Mouse (Mus musculus): Measurements from ENCODE around the gene Ubap1l.

Ubap1l gene

DNA sequence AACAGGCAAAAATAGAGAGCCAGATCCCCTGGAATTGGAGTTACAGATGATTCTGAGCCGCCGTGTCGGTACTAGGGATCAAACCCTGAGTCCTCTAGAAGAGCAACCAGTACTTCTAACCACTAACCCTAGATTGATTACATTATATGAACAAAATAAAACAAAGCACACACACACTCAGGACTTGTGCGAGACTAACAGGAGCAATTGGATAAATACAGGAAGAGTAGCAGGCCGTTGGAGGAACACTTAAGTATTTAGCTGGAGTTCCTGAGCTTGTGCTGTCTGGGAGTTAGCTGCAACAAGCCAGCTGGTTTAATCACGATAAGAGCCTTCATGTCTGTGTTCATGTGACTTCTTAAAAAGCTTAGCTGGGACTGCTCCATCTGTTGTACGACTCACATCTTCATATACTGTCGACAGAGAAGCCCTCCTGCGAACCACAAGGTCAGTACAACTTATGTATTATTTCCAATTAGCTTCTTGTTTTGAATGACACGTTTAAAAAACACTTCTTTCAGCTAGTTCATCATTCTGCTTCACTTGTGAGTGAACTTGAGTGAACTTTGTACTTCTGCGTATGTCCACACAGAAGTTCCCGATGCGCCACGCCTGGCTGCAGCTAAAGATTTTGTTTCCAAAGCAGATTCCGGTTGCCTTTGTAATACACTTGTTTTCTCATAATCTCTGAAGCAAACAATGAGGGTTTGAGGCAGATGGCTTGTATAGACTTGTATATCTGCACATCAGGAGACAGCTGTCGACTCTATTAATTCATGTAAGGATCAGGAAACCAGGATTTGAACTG lies at the start of gene Ubap1l:
TSS of gene Ubap1l (plus strand) at position 401 of the 808 bp plus-strand sequence.
- peak; percentile 43 for DNase-seq

GRCm38 (mm10) chr9:65312669-65313357 lies 48.0 kb upstream of the Ubap1l start:
- DNase-seq: no peak

DNA sequence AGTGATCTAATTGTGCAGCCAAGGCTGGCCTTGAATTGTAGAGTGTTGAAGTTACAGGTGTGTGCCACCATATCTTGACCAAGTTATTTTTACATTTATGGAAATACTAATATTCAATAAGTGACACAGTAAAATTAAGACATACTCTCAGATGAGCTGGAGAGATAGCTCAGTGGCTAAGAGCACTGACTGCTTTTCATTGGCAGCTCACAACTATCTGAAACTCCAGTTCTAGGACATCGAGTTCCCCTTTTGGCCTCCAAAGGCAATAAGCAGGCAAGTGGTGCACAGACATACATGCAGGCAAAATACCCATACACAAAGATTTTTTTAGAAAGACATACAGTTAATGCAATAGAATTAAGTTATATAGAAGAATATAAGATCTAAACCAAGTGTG lies 47.0 kb upstream of the Ubap1l start:
- no peak for DNase-seq

DNA sequence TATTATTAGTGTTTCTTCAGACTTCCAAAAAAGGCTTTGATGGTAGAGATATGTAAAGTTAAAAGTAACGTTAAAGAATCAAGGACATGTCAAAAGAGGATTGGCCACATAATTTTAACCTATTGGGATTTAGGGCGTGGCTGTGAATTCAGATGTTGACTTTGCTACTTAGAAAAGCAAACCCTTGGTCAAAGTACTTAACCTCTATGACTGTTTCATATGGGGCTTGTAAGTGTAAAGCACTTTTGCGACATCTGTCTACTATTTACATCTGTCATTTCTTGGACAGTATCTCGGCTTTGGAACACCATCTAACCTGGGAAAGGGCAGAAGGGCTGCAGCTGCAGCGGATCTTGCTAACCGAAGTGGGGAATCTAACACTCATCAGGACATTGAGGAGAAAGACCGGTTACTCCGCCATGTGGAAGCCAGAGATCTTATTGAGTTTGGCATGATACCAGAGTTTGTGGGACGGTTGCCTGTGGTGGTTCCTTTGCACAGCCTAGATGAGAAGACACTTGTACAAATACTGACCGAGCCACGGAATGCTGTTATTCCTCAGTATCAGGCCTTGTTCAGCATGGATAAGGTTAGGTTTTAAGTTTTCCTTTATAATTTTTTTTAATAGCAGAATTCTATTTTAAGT lies 38.5 kb upstream of the Ubap1l start:
- no peak for DNase-seq

DNA sequence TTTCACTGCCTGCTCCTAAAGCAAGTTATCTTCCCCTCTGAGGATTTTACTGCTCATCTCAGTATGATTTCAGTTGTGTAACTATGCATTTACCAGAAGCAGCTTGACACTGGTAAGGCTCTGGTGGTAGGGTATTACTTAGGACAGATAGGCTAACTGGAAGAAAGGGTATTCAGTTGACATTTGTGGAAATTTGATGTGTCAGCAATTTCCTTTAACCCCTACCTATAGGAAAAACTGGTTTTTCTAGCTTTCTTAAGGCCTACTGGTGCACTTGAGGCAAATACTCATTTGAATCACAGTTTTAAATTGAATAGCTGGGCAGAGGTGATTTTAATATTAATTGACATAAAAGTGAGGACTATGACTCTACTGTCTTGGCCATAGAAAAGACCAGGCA lies 34.9 kb upstream of the Ubap1l start:
- no peak for DNase-seq

DNA sequence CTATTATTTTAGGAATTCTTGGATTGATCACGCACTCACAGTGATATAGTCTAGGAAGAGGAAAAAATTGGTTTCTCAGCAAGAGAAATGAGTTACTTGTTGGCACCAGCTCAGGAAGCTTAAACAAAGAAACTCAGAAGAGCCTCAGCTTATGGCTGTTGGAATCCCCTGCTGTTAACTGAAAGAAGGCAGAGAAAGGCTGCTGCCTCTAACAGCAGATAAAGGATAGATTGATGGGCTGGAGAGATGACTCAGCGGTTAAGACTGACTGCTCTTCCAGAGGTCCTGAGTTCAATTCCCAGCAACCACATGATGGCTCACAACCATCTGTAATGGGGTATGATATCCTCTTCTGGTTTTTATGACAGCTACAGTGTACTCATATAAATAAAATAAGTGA lies 33.5 kb upstream of the Ubap1l start:
- no peak for DNase-seq

- no peak for DNase-seq
Observed at GRCm38 (mm10) chr9:65333958-65334357, 26.9 kb upstream of the Ubap1l start.

DNA sequence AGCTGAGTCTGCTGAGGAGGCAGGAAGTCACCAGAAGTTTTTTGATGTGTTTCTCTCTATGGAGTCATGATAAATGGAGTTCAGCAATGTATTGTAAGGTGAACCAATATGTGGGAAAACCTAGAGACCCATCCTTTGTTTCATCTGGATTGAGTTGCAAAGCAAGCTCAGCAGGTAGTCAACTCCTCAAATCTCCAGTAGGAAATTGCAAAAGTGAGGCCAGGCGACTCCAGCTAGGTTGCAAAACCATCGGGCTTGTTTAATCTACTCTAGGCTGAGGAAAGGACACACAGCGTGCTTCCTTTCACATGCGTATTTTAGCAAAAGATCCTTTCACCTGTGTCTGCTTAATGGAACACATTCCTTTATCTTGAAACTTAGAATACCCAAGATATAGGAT lies 21.7 kb upstream of the Ubap1l start:
- DNase-seq: no peak

DNA sequence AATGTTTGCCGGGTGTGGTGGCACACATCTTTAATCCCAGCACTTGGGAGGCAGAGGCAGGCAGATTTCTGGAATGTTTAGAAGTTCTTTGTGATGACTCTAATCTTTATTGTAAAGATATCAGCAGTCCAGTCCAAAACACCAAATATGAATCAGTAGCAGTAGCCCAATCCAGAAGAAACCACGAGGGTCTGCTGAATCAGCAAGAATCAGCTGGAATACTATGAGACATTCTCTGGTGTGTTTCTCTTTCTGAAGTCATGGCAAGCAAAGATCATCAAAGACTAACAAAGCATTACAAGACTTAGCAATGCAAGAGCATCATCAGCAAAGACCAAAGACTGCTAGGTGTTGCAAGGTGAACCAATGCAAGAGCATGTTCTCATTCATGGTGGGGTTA lies 20.4 kb upstream of the Ubap1l start:
- no peak for DNase-seq

GRCm38 (mm10) chr9:65345439-65345838 lies 15.4 kb upstream of the Ubap1l start:
- peak; percentile 18 for DNase-seq

DNA sequence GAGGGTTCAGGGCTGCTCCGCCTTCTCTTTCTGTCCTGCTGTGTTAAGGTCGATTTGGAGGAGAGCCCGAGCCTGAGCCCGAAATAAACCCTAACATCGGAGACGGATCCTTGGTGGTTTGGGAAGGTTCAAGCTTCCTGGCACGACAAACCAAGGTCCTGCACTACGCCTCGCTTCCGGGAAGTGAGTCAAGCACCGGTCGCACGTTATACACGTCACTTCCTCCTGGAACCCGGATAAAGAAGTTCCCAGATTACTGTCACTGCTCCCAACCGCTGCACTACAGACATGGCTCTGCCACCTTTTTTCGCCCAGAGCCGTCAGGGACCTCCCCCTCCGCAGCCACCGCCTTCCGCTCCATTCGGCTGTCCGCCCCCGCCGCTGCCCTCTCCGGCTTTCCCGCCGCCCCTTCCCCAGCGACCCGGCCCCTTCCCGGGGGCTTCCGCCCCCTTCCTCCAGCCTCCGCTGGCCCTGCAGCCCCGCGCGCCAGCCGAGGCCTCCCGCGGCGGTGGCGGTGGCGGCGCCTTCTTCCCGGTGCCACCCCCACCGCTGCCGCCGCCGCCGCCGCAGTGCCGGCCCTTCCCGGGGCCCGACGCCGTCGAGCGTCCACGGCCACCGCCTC lies 14.9 kb upstream of the Ubap1l start, which contains the start of gene Pdcd7:
TSS of gene Pdcd7 (plus strand) at position 251 of the 622 bp plus-strand sequence.
- peak; percentile 98 for DNase-seq

DNA sequence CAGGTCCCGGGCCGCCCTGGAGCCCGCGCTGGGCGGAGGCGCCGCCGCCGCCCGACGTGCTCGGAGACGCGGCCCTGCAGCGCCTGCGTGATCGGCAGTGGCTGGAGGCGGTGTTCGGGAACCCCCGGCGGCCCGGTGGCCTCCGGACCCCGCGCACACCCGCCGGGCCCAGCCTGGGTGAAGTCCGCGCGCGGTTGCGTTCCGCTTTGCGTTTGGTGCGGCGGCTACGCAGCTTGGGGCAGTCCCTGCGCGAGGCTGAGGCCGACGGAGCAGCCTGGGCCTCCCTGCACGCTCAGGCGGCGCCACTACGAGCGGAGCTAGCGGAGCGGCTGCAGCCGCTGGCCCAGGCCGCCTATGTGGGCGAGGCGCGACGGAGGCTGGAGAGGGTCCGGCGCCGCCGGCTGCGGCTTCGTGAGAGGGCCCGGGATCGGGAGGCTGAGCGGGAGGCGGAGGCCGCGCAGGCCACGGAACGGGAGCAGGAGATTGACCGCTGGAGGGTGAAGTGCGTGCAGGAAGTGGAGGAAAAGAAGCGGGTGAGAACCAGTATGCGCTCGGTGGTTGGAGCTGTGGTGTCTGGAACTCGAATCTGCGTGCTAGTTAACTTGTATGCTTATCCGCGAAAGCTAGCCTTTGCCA lies 14.2 kb upstream of the Ubap1l start:
- peak; percentile 62 for DNase-seq

- no peak for DNase-seq
Observed at GRCm38 (mm10) chr9:65347112-65347850, 13.6 kb upstream of the Ubap1l start.

DNA sequence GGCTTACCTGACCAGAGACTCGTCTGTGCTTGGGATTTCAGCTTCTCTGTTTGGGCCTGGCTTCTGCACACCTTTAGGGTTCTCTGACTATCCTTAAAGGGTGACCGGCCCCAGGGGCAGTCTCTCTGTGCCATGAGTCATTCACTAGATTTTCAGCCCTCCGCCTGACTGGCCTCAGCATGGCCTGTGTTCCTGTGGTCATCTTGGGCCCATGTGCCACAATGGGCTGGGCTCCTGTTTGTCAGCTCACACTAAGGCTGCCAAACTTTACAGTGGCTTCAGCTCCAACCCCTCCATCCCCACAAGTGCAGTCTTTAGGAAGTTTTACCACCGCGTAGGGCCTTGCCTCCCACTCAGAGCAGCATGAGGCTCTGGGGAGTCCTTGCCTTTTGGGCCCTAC lies 7.6 kb upstream of the Ubap1l start:
- DNase-seq: no peak

DNA sequence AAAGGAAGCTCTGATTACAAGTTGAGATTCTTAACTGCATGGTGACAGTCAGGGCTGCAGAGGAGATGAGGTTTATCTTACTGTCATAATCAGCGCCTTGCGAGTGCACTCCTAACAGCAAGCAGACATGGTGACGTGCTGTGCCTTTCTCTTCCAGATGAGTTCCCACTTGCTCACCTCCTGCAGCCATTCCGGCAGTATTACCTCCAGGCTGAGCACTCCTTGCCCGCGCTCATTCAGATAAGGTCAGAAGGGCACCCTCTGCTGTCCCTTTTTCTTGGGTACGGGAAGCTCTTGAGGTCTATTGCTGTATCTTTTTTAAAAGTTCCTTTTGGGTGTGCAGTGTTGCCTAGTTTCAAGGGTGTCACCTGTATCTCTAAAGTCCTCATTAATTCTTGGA lies 4.3 kb upstream of the Ubap1l start:
- DNase-seq: no peak

DNA sequence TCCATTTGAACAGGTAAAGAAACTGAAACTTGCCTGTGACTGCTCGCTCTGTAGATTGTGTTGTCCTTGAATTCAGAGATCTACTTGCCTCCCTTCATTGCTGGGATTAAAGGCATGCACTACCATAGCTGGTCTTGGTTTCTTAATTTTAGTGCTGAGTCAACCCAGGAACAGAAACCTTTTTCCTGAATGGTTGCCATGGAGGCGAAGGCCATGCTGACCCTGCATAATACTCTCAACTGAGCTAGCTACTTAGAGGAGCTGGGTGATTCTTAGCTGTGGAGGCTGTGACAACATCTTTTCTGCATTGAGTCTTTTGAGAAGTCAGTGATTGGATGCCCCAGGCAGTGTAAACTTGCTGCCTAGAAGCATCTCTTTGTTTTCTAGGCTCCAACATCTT lies 3.9 kb upstream of the Ubap1l start:
- no peak for DNase-seq

DNA sequence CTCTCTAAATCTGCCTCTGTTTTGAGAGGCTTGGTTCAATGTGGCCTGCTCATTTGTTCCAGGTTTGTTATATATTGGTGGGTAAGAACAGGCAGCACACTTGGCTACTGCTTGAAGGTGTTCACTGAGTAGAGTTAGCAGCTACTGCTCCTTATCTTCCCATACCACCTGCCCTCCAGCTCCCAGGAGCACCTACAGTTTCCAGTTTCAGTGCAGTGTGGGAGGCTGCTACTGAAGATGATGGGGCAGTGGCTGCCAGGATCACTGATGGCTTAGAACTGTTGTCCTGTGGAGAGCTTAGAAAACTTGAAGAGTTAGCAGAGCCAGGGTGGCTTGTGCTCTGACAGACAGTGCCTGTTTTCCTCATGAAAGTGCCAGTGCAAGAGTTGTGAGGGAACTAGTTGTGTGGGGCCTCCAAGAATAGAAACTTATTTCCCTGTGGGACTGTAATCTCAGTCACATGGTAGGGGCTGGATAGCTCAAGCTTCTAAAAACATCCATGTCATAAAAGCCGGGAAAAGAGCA lies 1.8 kb upstream of the Ubap1l start:
- no peak for DNase-seq

DNA sequence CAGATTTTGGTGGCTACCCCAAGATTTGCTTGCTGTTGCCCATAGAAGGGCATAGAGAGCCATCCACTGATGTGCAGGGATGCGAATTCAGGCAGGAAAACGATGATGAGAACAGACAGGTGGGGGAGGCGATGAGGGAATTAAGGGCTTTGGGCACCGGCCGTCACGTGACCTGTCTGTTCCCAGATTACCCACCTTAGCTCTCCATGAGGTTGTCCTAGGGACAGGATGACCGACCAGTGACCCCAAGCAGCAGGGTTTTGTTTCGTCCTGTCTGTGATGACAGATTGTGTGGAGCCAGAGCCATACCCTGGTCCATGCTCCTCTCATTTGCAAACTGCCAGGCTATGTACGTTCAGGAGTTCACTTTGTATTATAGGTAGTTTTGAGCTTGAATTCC lies 2.8 kb downstream of the Ubap1l start:
- DNase-seq: no peak

GRCm38 (mm10) chr9:65365721-65366120 lies 4.9 kb downstream of the Ubap1l start:
- no peak for DNase-seq

DNA sequence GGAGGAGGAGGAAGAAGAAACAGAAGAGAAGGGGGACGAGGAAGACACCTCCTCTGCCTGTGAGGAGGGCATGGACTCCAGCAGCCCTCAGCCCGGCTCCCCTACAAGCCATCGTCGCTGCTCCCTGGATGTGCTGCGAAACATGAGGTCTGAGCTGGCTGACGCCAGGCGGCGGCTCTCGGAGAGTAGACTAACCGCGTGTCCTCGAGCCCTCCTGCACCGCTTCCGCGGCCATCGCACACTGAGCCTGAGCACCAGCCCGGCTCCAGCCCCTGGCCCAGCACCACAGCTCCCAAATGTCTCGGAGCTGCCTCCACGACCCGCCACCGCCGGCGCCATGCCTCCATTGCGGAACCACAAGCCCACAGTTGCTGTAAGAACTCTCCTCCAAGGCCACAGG lies 10.9 kb downstream of the Ubap1l start:
- DNase-seq: no peak

- peak; percentile 82 for DNase-seq
Observed at GRCm38 (mm10) chr9:65372449-65372848, 11.6 kb downstream of the Ubap1l start.

Data from kidney, postnatal 10 days (tissue).